Mouse (Mus musculus) testis, adult 2 months (tissue): Measurements from ENCODE around the gene Ybey. TPM values are rescaled to one million over a fixed set of nuclear protein-coding genes. Genes with fewer than 3 reads are reported as not detected.

Source experiments
- H3K27ac ChIP-seq: fragments of 200-500 bp; 2 replicates; pipeline ENCODE4 v1.5.1; 2012; ENCODE audit warnings: low read depth, low read length; ENCODE audit not compliant: control insufficient read depth, insufficient read depth
- H3K27me3 ChIP-seq: fragments of 200-500 bp; 2 replicates; pipeline ENCODE4 v1.6.1; 2012; ENCODE audit warnings: mild to moderate bottlenecking, low read length, moderate library complexity; ENCODE audit not compliant: control insufficient read depth, insufficient read depth
- H3K36me3 ChIP-seq: fragments of 200-500 bp; 2 replicates; pipeline ENCODE4 v1.6.1; 2012; ENCODE audit warnings: mild to moderate bottlenecking, low read length; ENCODE audit not compliant: control insufficient read depth, insufficient read depth
- H3K4me1 ChIP-seq: fragments of 200-500 bp; 2 replicates; pipeline ENCODE4 v1.6.1; 2012; ENCODE audit warnings: low read length; ENCODE audit not compliant: control insufficient read depth, insufficient read depth
- H3K4me3 ChIP-seq: fragments of 200-500 bp; 2 replicates; pipeline ENCODE4 v1.5.1; 2012; ENCODE audit warnings: low read depth, mild to moderate bottlenecking, low read length, moderate library complexity, mixed read lengths; ENCODE audit not compliant: control insufficient read depth
- CTCF ChIP-seq: fragments of 200-500 bp; IDR thresholded peaks from 2 replicates; pipeline ENCODE4 v1.5.1; 2012; ENCODE audit warnings: low read depth, mild to moderate bottlenecking, inconsistent platforms, low read length, moderate library complexity; ENCODE audit not compliant: control insufficient read depth, insufficient read depth, insufficient replicate concordance
- POLR2A ChIP-seq: fragments of 200-500 bp; IDR thresholded peaks from 2 replicates; pipeline ENCODE4 v1.6.1; 2012; ENCODE audit warnings: low read depth, mild to moderate bottlenecking, inconsistent platforms, low read length, moderate library complexity; ENCODE audit not compliant: control insufficient read depth
- polyA plus RNA-seq: library from polyadenylated mRNA; depleted of rRNA; stranded (reverse); fragments of >200 nt; gene quantifications from 2 replicates; pipeline ENCODE4 v1.2.3, GENCODE M21; 2012; rRNA removed

The Ybey gene
- polyA plus RNA-seq, 1 experiment = 1.2 TPM

- Histone ChIP-seq H3K4me3 (peak within 1 kb of the TSS; percentile 99), H3K36me3 (peaks cover 5% of the 10 kb centered on the region; the same call in 1 of the 2 replicates)
- no peak for TF ChIP-seq CTCF
- TF ChIP-seq POLR2A = no peak
These were observed 28.6 kb downstream of the Ybey start, which contains the start of gene AC141477.1 for GRCm38 (mm10) chr10:76440281-76440680. TSS of gene AC141477.1 (minus strand) at chr10:76440444.

DNA sequence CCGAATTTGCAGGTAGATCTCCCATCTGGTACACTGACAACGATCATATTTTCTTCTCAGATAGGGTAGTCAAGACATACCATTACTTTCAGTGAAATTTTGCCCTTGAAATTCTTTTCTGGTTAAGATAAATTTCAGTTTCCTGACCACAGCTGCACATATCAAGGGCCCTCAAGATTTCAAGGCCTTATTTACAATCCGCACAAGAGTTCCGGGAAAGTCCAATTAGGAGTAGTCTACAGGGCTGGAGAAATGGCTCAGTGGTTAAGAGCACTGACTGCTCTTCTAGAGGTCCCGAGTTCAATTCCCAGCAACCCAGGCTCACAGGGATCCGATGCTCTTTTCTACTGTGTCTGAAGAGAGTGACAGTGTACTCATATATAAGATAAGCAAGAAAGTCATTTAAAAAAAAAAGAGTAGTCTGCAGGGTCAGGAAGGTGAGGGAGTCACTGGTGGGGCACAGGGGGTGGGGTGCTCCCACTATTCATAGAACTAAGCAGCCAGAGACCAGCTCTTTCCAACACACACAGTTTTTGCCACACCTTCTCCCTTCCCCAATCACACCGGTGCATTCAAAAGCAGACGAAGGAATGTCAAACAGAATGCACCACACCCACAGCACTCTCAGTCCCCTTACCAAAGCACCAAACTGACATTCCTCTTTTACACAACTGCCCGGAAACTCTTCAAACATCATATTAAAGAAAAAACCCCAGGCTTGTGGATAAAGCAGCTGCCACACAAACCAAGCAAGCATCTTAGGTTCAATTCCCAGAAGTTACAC lies 29.6 kb downstream of the Ybey start:
- no peak overlapping the region for H3K27ac ChIP-seq
- H3K36me3 ChIP-seq = peaks cover 5% of the 10 kb centered on the region; the same call in 1 of the 2 replicates
- no peaks in the 10 kb centered on the region for H3K27me3 ChIP-seq
- TF ChIP-seq POLR2A (no peak), CTCF (no peak)
- no peak overlapping the region for H3K4me3 ChIP-seq
- H3K4me1 ChIP-seq = peaks cover 12% of the 10 kb centered on the region

More at GRCm38 (mm10) chr10:76440281-76440680, 28.6 kb downstream of the Ybey start, which contains the start of gene AC141477.1:
- H3K4me1 ChIP-seq = peaks cover 12% of the 10 kb centered on the region
- peak within 1 kb of the TSS; percentile 71 for H3K27ac ChIP-seq
- no peaks in the 10 kb centered on the region for H3K27me3 ChIP-seq

- Histone ChIP-seq H3K4me3 (no peak overlapping the region), H3K4me1 (no peaks in the 10 kb centered on the region), H3K27ac (no peak overlapping the region), H3K36me3 (peaks cover 9% of the 10 kb centered on the region), H3K27me3 (no peaks in the 10 kb centered on the region)
- TF ChIP-seq POLR2A (no peak), CTCF (no peak)
These were observed 35.0 kb downstream of the Ybey start for GRCm38 (mm10) chr10:76433925-76434324.

DNA sequence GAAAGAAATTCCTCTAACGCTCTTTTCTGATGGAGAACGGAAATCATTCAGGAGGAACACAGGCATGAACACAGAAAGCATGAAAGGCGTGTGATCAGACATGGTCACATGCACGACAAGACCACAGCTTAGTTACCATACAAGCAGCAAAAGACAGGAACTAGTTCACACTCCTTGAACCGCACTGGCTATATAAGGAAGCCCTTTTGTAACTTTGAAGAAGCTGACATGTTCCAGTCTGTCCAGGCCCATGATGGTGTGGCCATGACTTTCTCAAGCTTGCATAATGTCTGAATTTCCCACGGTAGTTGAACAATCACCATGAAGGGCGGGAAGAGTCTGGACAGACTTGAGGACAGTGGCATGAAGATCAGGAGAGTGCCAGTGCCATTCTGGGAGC lies 43.2 kb downstream of the Ybey start:
- TF ChIP-seq CTCF (no peak), POLR2A (no peak)
- Histone ChIP-seq H3K36me3 (peaks cover 10% of the 10 kb centered on the region), H3K27me3 (no peaks in the 10 kb centered on the region), H3K27ac (no peak overlapping the region), H3K4me1 (no peaks in the 10 kb centered on the region), H3K4me3 (no peak overlapping the region)

DNA sequence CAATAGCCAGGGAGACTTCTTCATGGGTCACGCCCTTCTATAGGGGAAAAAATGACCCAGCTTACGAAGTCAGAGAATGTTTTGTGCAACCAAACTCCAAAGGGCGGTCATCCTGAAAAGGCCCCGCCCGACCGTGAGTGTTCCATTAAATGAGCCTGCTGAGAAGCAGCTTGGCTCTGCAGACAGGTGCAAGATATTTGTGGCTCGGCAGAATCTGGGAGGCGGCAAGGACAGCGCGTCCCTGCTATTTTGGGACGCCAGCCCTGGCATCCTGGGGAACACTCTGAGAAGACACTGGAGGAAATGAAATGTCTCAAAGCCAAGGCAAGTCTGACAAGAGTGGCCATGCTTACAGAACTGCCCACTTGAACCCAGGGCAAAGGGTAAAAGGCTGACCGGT lies 52.1 kb downstream of the Ybey start:
- Histone ChIP-seq H3K27ac (no peak overlapping the region), H3K27me3 (no peaks in the 10 kb centered on the region), H3K4me3 (no peak overlapping the region), H3K4me1 (0 out of 2 replicates have a peak, but pooled peaks cover 2% of the 10 kb centered on the region), H3K36me3 (peaks cover 6% of the 10 kb centered on the region)
- TF ChIP-seq CTCF (no peak), POLR2A (no peak)

Other genes starting within 250 kb of the Ybey start
- gene Prmt2, start 231.2 kb downstream of the Ybey start, polyA plus RNA-seq = 6.8 and 7.0 TPM in 2 replicates
- gene S100b, start 215.3 kb downstream of the Ybey start, polyA plus RNA-seq = 0.78 and 0.90 TPM in 2 replicates
- 14.4 and 15.2 TPM in 2 replicates for gene Dip2a, start 123.8 kb downstream of the Ybey start, polyA plus RNA-seq
- gene AC141477.1, start 28.7 kb downstream of the Ybey start, polyA plus RNA-seq = not detected in 2 replicates
- 54.9 and 58.5 TPM in 2 replicates for gene Pcnt, start 26.3 kb downstream of the Ybey start, polyA plus RNA-seq
- 0.23 and 0.47 TPM in 2 replicates for gene 2610028H24Rik, start 20.0 kb downstream of the Ybey start, polyA plus RNA-seq
- gene Mcm3ap, start 187 bp downstream of the Ybey start, polyA plus RNA-seq = 9.9 and 11.3 TPM in 2 replicates
- 11.1 TPM in 2 replicates for gene Lss, start 62.5 kb upstream of the Ybey start, polyA plus RNA-seq
- 278 and 287 TPM in 2 replicates for gene Spatc1l, start 93.2 kb upstream of the Ybey start, polyA plus RNA-seq
- 0.40 and 0.52 TPM in 2 replicates for gene Ftcd, start 106.5 kb upstream of the Ybey start, polyA plus RNA-seq
- gene Col6a2, start 154.5 kb upstream of the Ybey start, polyA plus RNA-seq = 10.9 and 16.2 TPM in 2 replicates